Mouse (Mus musculus) brain, embryonic 14.5 days (tissue): Measurements from ENCODE around the gene Foxc2.

Experiments
- CTCF ChIP-seq: fragments of 200-500 bp; IDR thresholded peaks from 2 replicates; pipeline ENCODE4 v1.5.1; 2012; ENCODE audit warnings: inconsistent platforms, mild to moderate bottlenecking, moderate library complexity, borderline replicate concordance; ENCODE audit not compliant: insufficient read depth, insufficient read length; ENCODE audit errors: extremely low read depth
- POLR2A ChIP-seq: fragments of 200-500 bp; IDR thresholded peaks from 2 replicates; pipeline ENCODE4 v1.6.1; 2012; ENCODE audit warnings: mild to moderate bottlenecking, inconsistent platforms, borderline replicate concordance; ENCODE audit not compliant: poor library complexity, insufficient read depth, insufficient read length, severe bottlenecking; ENCODE audit errors: extremely low read depth

GRCm38 (mm10) chr8:121126191-121126590 is 10.2 kb downstream of the Foxc2 start:
- no peak for TF ChIP-seq POLR2A
- no peak for TF ChIP-seq CTCF
